Mouse (Mus musculus) heart, postnatal 0 days (tissue): Measurements from ENCODE around the gene Lamtor2.

Experiments
- CTCF ChIP-seq: IDR thresholded peaks from 2 replicates; pipeline ENCODE4 v1.5.1; 2016; ENCODE audit warnings: antibody characterized with exemption, control low read depth, low read depth
- EP300 ChIP-seq: IDR thresholded peaks from 2 replicates; pipeline ENCODE4 v1.6.1; 2016; ENCODE audit warnings: antibody characterized with exemption, low read depth

DNA sequence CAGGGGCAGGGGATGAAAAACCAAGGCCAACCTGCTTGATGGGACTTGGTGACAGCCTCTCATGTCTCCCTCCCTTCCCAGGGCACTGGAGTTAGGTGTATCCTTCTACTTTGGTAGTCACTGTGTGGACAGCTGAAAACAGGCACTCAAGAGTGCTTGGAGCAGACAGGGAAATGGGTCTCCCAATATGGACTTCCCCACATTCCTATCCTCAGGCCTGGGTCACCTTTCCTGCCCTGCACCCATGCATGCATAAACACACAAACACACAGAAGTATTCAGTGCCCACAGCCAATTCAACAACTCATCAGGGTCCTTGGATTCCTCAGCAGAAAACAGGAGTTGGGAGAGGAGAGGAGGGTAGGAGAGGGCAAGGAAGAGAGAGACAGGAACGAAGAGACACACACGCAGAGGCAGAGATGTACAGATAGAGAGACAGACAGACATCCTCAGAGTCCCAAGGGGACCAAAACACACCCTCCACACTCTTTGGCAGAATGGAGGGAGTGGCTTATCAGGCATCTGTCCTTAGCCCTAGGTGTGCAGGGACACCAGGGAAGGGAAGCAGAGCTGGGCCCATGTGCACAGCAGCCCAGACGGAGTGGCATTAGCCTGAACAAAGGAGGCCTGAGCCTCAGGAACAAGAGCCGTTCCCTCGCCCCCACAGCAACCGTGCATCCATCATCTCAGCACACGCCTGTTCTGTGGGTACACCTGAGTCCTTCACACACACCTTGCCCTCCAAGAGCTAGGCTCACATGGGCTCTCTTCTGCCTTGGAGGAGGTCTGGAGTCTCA, 23.5 kb downstream of the Lamtor2 start:
- no peak for TF ChIP-seq CTCF
- no peak for TF ChIP-seq EP300
